33 mouse cellular contexts compared by ENCODE assay signal in the genomic region with DNA sequence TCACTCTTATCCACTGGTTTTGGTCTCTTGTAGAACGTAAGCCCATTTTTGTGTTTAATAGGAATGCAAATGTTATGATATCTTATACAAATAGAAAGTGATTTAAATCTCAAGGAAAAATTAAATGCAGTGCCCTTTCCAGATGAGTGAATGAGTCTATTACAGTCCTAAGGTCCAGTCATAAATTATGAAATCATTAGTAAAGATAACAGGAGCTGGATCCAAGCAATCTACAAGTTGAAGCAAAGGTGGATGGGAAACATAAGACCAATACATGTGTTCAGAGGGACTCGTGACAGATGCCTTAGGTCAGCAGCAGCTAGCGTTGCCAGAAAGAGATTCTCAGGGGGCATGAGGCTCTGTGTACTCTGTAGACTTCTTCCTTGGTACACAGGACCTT. TPM values are rescaled to one million over a fixed set of nuclear protein-coding genes. Genes with fewer than 3 reads are reported as not detected.
DNase-seq lines count a peak whose midpoint lies in the region; ATAC-seq and TF ChIP-seq lines count a peak whose summit lies in the region.
"Had no signal": no experiment of that assay in that cellular context is flagged by ENCODE, and none has a peak within 500 bp of the region (broad histone marks: within the 10 kb centered on the region; RNA-seq: fewer than 3 reads in every experiment).

No protein-coding gene starts in this region.

- no peak for ATAC-seq in kidney, embryonic 16.5 days (ENCODE audit: low FRiP score, low TSS enrichment)
- peak; percentile 25; the same call in 1 of the 2 replicates for ATAC-seq in kidney, embryonic 15.5 days (replicated peaks; ENCODE audit: low FRiP score)
- ATAC-seq in intestine, postnatal 0 days, result peak; percentile 91
- no peak for ATAC-seq in heart, embryonic 11.5 days (replicated peaks; ENCODE audit: insufficient number of reproducible peaks, low FRiP score, low TSS enrichment)
- ATAC-seq: activated CD4-positive, CD25-positive, alpha-beta regulatory T cell, adult 4 months; CD4-positive, CD25-positive, alpha-beta regulatory T cell, adult 4 months; forebrain, embryonic 14.5 days had no signal

- H3K4me1 ChIP-seq in kidney, adult 2 months (ENCODE audit: control insufficient read depth, insufficient read depth, low read length), result peaks cover 22% of the 10 kb centered on the region
- H3K4me1 ChIP-seq in kidney, embryonic 16.5 days (ENCODE audit: insufficient read depth, low read length), result no peaks in the 10 kb centered on the region
- H3K4me1 ChIP-seq in kidney, embryonic 15.5 days, result no peaks in the 10 kb centered on the region
- H3K4me1 ChIP-seq in intestine, postnatal 0 days (replicated peaks; ENCODE audit: control insufficient read depth, insufficient read depth, low read length), result peaks cover 16% of the 10 kb centered on the region
- no peaks in the 10 kb centered on the region for H3K4me1 ChIP-seq in heart, embryonic 11.5 days (ENCODE audit: control insufficient read depth, insufficient read depth, low read length)
- H3K4me1 ChIP-seq: embryonic facial prominence, embryonic 13.5 days; embryonic facial prominence, embryonic 15.5 days; forebrain, embryonic 10.5 days; forebrain, embryonic 12.5 days had no signal

- no peak overlapping the region for H3K4me3 ChIP-seq in kidney, adult 2 months (ENCODE audit: insufficient read depth, low read depth, low read length)
- no peak overlapping the region for H3K4me3 ChIP-seq in kidney, embryonic 16.5 days (ENCODE audit: low read length)
- no peak overlapping the region for H3K4me3 ChIP-seq in kidney, embryonic 15.5 days (replicated peaks)
- H3K4me3 ChIP-seq in intestine, postnatal 0 days (ENCODE audit: low read depth, low read length), result no peak overlapping the region
- no peak overlapping the region for H3K4me3 ChIP-seq in heart, embryonic 11.5 days (ENCODE audit: low read depth, low read length)
- H3K4me3 ChIP-seq: embryonic facial prominence, embryonic 13.5 days; embryonic facial prominence, embryonic 15.5 days; erythroblast, embryonic 14.5 days; forebrain, embryonic 10.5 days; forebrain, embryonic 12.5 days had no signal

- WGBS in kidney, adult 2 months, result 63% methylated on average over 3 of the region's 3 CpGs
- 73% methylated on average over 3 of the region's 3 CpGs for WGBS in kidney, embryonic 16.5 days
- WGBS in kidney, embryonic 15.5 days, result 76% methylated on average over 3 of the region's 3 CpGs
- WGBS in intestine, postnatal 0 days, result 41% methylated on average over 3 of the region's 3 CpGs
- 82% methylated on average over 3 of the region's 3 CpGs for WGBS in heart, embryonic 11.5 days (ENCODE audit: insufficient replicate concordance)

- no peaks in the 10 kb centered on the region for H3K36me3 ChIP-seq in kidney, adult 2 months (ENCODE audit: control insufficient read depth, insufficient read depth, low read length)
- H3K36me3 ChIP-seq in kidney, embryonic 16.5 days (ENCODE audit: insufficient read depth, low read length), result no peaks in the 10 kb centered on the region
- H3K36me3 ChIP-seq in kidney, embryonic 15.5 days, result no peaks in the 10 kb centered on the region
- no peaks in the 10 kb centered on the region for H3K36me3 ChIP-seq in intestine, postnatal 0 days (ENCODE audit: control insufficient read depth, insufficient read depth)
- no peaks in the 10 kb centered on the region for H3K36me3 ChIP-seq in heart, embryonic 11.5 days (ENCODE audit: control insufficient read depth, insufficient read depth, low read length)
- H3K36me3 ChIP-seq: embryonic facial prominence, embryonic 13.5 days; embryonic facial prominence, embryonic 15.5 days; forebrain, embryonic 10.5 days; forebrain, embryonic 12.5 days; G1E had no signal

- no peak for TF ChIP-seq CTCF in kidney, adult 2 months (conservative IDR thresholded peaks at IDR 0.05; ENCODE audit: insufficient read depth, insufficient read length, low read depth, low read length)
- no peak for TF ChIP-seq CTCF in intestine, postnatal 0 days (IDR thresholded peaks at IDR 0.05; ENCODE audit: low read depth)

- H3K9ac ChIP-seq in kidney, embryonic 16.5 days (replicated peaks; ENCODE audit: low read length), result no peak overlapping the region
- H3K9ac ChIP-seq in kidney, embryonic 15.5 days, result no peak overlapping the region
- H3K9ac ChIP-seq in intestine, postnatal 0 days (ENCODE audit: low read depth, low read length), result no peak overlapping the region
- H3K9ac ChIP-seq in heart, embryonic 11.5 days (ENCODE audit: low read depth, low read length), result no peak overlapping the region
- H3K9ac ChIP-seq: embryonic facial prominence, embryonic 13.5 days; embryonic facial prominence, embryonic 15.5 days; forebrain, embryonic 12.5 days had no signal

- DNase-seq in kidney, adult 2 months, result no peak
- no peak for DNase-seq in kidney, postnatal 25 days
- DNase-seq in adrenal gland, postnatal 10 days, result no peak
- DNase-seq: adrenal gland, adult 8-10 months; adrenal gland, postnatal 25 days; B cell, adult 2 months; cerebellum, adult 11 months; cerebellum, adult 18-20 months; cerebellum, adult 8-10 months; cerebellum, adult 9-11 months; cerebellum, postnatal 14 days; cerebellum, postnatal 36 days; embryo, embryonic 11 days had no signal

- peak overlapping the region; percentile 90 for H3K27ac ChIP-seq in kidney, adult 2 months (ENCODE audit: insufficient read depth, low read depth, low read length)
- H3K27ac ChIP-seq in kidney, embryonic 16.5 days (ENCODE audit: low read length), result no peak overlapping the region
- H3K27ac ChIP-seq in kidney, embryonic 15.5 days, result 0 out of 2 replicates have a peak overlapping the region, but pooled peaks have one; percentile 33
- H3K27ac ChIP-seq in intestine, postnatal 0 days (ENCODE audit: low read depth, low read length), result peak overlapping the region; percentile 88
- no peak overlapping the region for H3K27ac ChIP-seq in heart, embryonic 11.5 days (ENCODE audit: low read depth, low read length)
- H3K27ac ChIP-seq: embryonic facial prominence, embryonic 13.5 days; embryonic facial prominence, embryonic 15.5 days; forebrain, embryonic 10.5 days; forebrain, embryonic 12.5 days had no signal

- no peak for TF ChIP-seq POLR2A in kidney, adult 2 months (IDR thresholded peaks at IDR 0.05; ENCODE audit: low read depth, low read length)

- no peaks in the 10 kb centered on the region for H3K9me3 ChIP-seq in kidney, embryonic 16.5 days (ENCODE audit: low read length)
- H3K9me3 ChIP-seq in kidney, embryonic 15.5 days (replicated peaks), result no peaks in the 10 kb centered on the region
- H3K9me3 ChIP-seq in intestine, postnatal 0 days (ENCODE audit: control insufficient read depth), result no peaks in the 10 kb centered on the region
- H3K9me3 ChIP-seq in heart, embryonic 11.5 days (replicated peaks; ENCODE audit: control insufficient read depth, low read length), result no peaks in the 10 kb centered on the region
- H3K9me3 ChIP-seq: embryonic facial prominence, embryonic 13.5 days; embryonic facial prominence, embryonic 15.5 days; forebrain, embryonic 10.5 days; forebrain, embryonic 12.5 days; G1E had no signal

- H3K27me3 ChIP-seq in kidney, adult 2 months (replicated peaks; ENCODE audit: control insufficient read depth, insufficient read depth, low read length), result no peaks in the 10 kb centered on the region
- H3K27me3 ChIP-seq in kidney, embryonic 16.5 days (ENCODE audit: insufficient read depth, low read length), result no peaks in the 10 kb centered on the region
- no peaks in the 10 kb centered on the region for H3K27me3 ChIP-seq in kidney, embryonic 15.5 days
- H3K27me3 ChIP-seq in intestine, postnatal 0 days (replicated peaks; ENCODE audit: control insufficient read depth, insufficient read depth, low read length), result no peaks in the 10 kb centered on the region
- H3K27me3 ChIP-seq in heart, embryonic 11.5 days (ENCODE audit: control insufficient read depth, insufficient read depth, low read length), result no peaks in the 10 kb centered on the region; the same call in 1 of the 2 replicates
- H3K27me3 ChIP-seq: CH12.LX; embryonic facial prominence, embryonic 13.5 days; embryonic facial prominence, embryonic 15.5 days; forebrain, embryonic 12.5 days; Patski had no signal

- H3K4me2 ChIP-seq in kidney, embryonic 16.5 days (replicated peaks; ENCODE audit: low read depth, low read length), result no peak overlapping the region
- no peak overlapping the region for H3K4me2 ChIP-seq in kidney, embryonic 15.5 days
- H3K4me2 ChIP-seq in intestine, postnatal 0 days (replicated peaks; ENCODE audit: low read depth), result peak overlapping the region; percentile 35; the same call in 1 of the 2 replicates
- H3K4me2 ChIP-seq in heart, embryonic 11.5 days, result no peak overlapping the region
- H3K4me2 ChIP-seq: embryonic facial prominence, embryonic 13.5 days; embryonic facial prominence, embryonic 15.5 days; forebrain, embryonic 12.5 days had no signal

RNA-seq across cellular contexts. Expression of gene Gm47959, which starts 8.8 kb away (rescaled TPM):
- not detected in 2 replicates for polyA plus RNA-seq in kidney, adult 2 months (2012; rRNA removed)
- not detected in 2 replicates for polyA plus RNA-seq in kidney, embryonic 16.5 days (2015; fragmentation: Nextera tagmentation; extraction: Ambion mirVana)
- polyA plus RNA-seq in kidney, embryonic 15.5 days (2015; fragmentation: Nextera tagmentation; extraction: Ambion mirVana), result not detected in 2 replicates
- polyA plus RNA-seq in intestine, postnatal 0 days (2015; fragmentation: Nextera tagmentation; extraction: Ambion mirVana), result not detected in 2 replicates
- not detected in 2 replicates for polyA plus RNA-seq in heart, embryonic 11.5 days (2014; fragmentation: Nextera tagmentation; extraction: Ambion mirVana)
- not detected for total RNA-seq in adrenal gland, postnatal 10 days (2021)
- total RNA-seq: adrenal gland, adult 18-20 months; adrenal gland, adult 8-10 months; adrenal gland, postnatal 25 days; adrenal gland, postnatal 4 days; CH12.LX; common myeloid progenitor, adult 5-6 weeks; G1E had no signal
- polyA plus RNA-seq: activated CD4-positive, CD25-positive, alpha-beta regulatory T cell, adult 4 months; brain, embryonic 14.5 days; CD4-positive, CD25-positive, alpha-beta regulatory T cell, adult 4 months; embryonic facial prominence, embryonic 11.5 days; embryonic facial prominence, embryonic 13.5 days; erythroblast, embryonic 14.5 days; forebrain, embryonic 10.5 days; forebrain, embryonic 12.5 days; forebrain, embryonic 14.5 days; G1E; Patski had no signal

RNA-seq across cellular contexts. Expression of gene Gm47955, which starts 31.5 kb away (rescaled TPM):
- not detected in 2 replicates for polyA plus RNA-seq in kidney, adult 2 months (2012; rRNA removed)
- polyA plus RNA-seq in kidney, embryonic 16.5 days (2015; fragmentation: Nextera tagmentation; extraction: Ambion mirVana), result not detected in 2 replicates
- not detected in 2 replicates for polyA plus RNA-seq in kidney, embryonic 15.5 days (2015; fragmentation: Nextera tagmentation; extraction: Ambion mirVana)
- not detected in 2 replicates for polyA plus RNA-seq in intestine, postnatal 0 days (2015; fragmentation: Nextera tagmentation; extraction: Ambion mirVana)
- not detected in 2 replicates for polyA plus RNA-seq in heart, embryonic 11.5 days (2014; fragmentation: Nextera tagmentation; extraction: Ambion mirVana)
- not detected for total RNA-seq in adrenal gland, postnatal 10 days (2021)
- total RNA-seq: adrenal gland, adult 18-20 months; adrenal gland, adult 8-10 months; adrenal gland, postnatal 25 days; adrenal gland, postnatal 4 days; CH12.LX; common myeloid progenitor, adult 5-6 weeks had no signal
- polyA plus RNA-seq: activated CD4-positive, CD25-positive, alpha-beta regulatory T cell, adult 4 months; brain, embryonic 14.5 days; CD4-positive, CD25-positive, alpha-beta regulatory T cell, adult 4 months; embryonic facial prominence, embryonic 11.5 days; embryonic facial prominence, embryonic 13.5 days; erythroblast, embryonic 14.5 days; forebrain, embryonic 10.5 days; forebrain, embryonic 12.5 days; forebrain, embryonic 14.5 days; G1E; Patski had no signal

RNA-seq across cellular contexts. Expression of gene Gm7544, which starts 35.8 kb away (rescaled TPM):
- not detected in 2 replicates for polyA plus RNA-seq in kidney, adult 2 months (2012; rRNA removed)
- polyA plus RNA-seq in kidney, embryonic 16.5 days (2015; fragmentation: Nextera tagmentation; extraction: Ambion mirVana), result not detected in 2 replicates
- polyA plus RNA-seq in kidney, embryonic 15.5 days (2015; fragmentation: Nextera tagmentation; extraction: Ambion mirVana), result not detected in 2 replicates
- not detected in 2 replicates for polyA plus RNA-seq in intestine, postnatal 0 days (2015; fragmentation: Nextera tagmentation; extraction: Ambion mirVana)
- polyA plus RNA-seq in heart, embryonic 11.5 days (2014; fragmentation: Nextera tagmentation; extraction: Ambion mirVana), result not detected in 2 replicates
- not detected for total RNA-seq in adrenal gland, postnatal 10 days (2021)
- total RNA-seq: adrenal gland, adult 18-20 months; adrenal gland, adult 8-10 months; adrenal gland, postnatal 25 days; adrenal gland, postnatal 4 days; CH12.LX; common myeloid progenitor, adult 5-6 weeks; G1E had no signal
- polyA plus RNA-seq: activated CD4-positive, CD25-positive, alpha-beta regulatory T cell, adult 4 months; brain, embryonic 14.5 days; CD4-positive, CD25-positive, alpha-beta regulatory T cell, adult 4 months; embryonic facial prominence, embryonic 11.5 days; embryonic facial prominence, embryonic 13.5 days; erythroblast, embryonic 14.5 days; forebrain, embryonic 10.5 days; forebrain, embryonic 12.5 days; forebrain, embryonic 14.5 days; G1E; Patski had no signal

RNA-seq across cellular contexts. Expression of gene Slc19a3, which starts 46.7 kb away (rescaled TPM):
- polyA plus RNA-seq in kidney, adult 2 months (2012; rRNA removed), result 18.2 and 22.0 TPM in 2 replicates
- polyA plus RNA-seq in kidney, embryonic 16.5 days (2015; fragmentation: Nextera tagmentation; extraction: Ambion mirVana), result 1.5 and 2.4 TPM in 2 replicates
- polyA plus RNA-seq in kidney, embryonic 15.5 days (2015; fragmentation: Nextera tagmentation; extraction: Ambion mirVana), result 1.1 and 1.2 TPM in 2 replicates
- 5.8 and 6.8 TPM in 2 replicates for polyA plus RNA-seq in intestine, postnatal 0 days (2015; fragmentation: Nextera tagmentation; extraction: Ambion mirVana)
- 1.7 and 2.0 TPM in 2 replicates for polyA plus RNA-seq in heart, embryonic 11.5 days (2014; fragmentation: Nextera tagmentation; extraction: Ambion mirVana)
- total RNA-seq in adrenal gland, postnatal 10 days (2021), result under 1 TPM; 0.15 to 0.36 TPM
- total RNA-seq: adrenal gland, postnatal 25 days; common myeloid progenitor, adult 5-6 weeks had no signal
- polyA plus RNA-seq: activated CD4-positive, CD25-positive, alpha-beta regulatory T cell, adult 4 months; CD4-positive, CD25-positive, alpha-beta regulatory T cell, adult 4 months; erythroblast, embryonic 14.5 days; G1E had no signal

RNA-seq across cellular contexts. Expression of gene A030003K21Rik, which starts 48.4 kb away (rescaled TPM):
- polyA plus RNA-seq in kidney, adult 2 months (2012; rRNA removed), result not detected in 2 replicates
- polyA plus RNA-seq in kidney, embryonic 16.5 days (2015; fragmentation: Nextera tagmentation; extraction: Ambion mirVana), result not detected in 2 replicates
- polyA plus RNA-seq in kidney, embryonic 15.5 days (2015; fragmentation: Nextera tagmentation; extraction: Ambion mirVana), result not detected in 2 replicates
- polyA plus RNA-seq in intestine, postnatal 0 days (2015; fragmentation: Nextera tagmentation; extraction: Ambion mirVana), result not detected in 2 replicates
- not detected in 2 replicates for polyA plus RNA-seq in heart, embryonic 11.5 days (2014; fragmentation: Nextera tagmentation; extraction: Ambion mirVana)
- not detected for total RNA-seq in adrenal gland, postnatal 10 days (2021)
- total RNA-seq: adrenal gland, adult 18-20 months; adrenal gland, adult 8-10 months; adrenal gland, postnatal 25 days; adrenal gland, postnatal 4 days; CH12.LX; common myeloid progenitor, adult 5-6 weeks; G1E had no signal
- polyA plus RNA-seq: activated CD4-positive, CD25-positive, alpha-beta regulatory T cell, adult 4 months; brain, embryonic 14.5 days; CD4-positive, CD25-positive, alpha-beta regulatory T cell, adult 4 months; embryonic facial prominence, embryonic 11.5 days; embryonic facial prominence, embryonic 13.5 days; erythroblast, embryonic 14.5 days; forebrain, embryonic 10.5 days; forebrain, embryonic 12.5 days; forebrain, embryonic 14.5 days; G1E; Patski had no signal

Comparison
In these comparisons a context has a peak if more than half of its experiments do, and no peak if none do; other contexts are left out.
1. H3K27ac ChIP-seq: peak in kidney, adult 2 months (single experiment), kidney, embryonic 15.5 days (single experiment) and intestine, postnatal 0 days (single experiment); none in kidney, embryonic 16.5 days (single experiment) and heart, embryonic 11.5 days (single experiment).
2. ATAC-seq: peak in kidney, embryonic 15.5 days (single experiment) and intestine, postnatal 0 days (single experiment); none in kidney, embryonic 16.5 days (single experiment) and heart, embryonic 11.5 days (single experiment).